Mouse (Mus musculus): ENCODE data around the gene Pip5k1b. TPM values are rescaled to one million over a fixed set of nuclear protein-coding genes. Genes with fewer than 3 reads are reported as not detected.
"Not testable (repeated sequence)": the region's sequence is repeated elsewhere in the genome, so short reads cannot be mapped to it uniquely, and the experiment has no call there.

The Pip5k1b gene
- polyA plus RNA-seq, 1 experiment from 2014 or later: 0.34 TPM

DNA sequence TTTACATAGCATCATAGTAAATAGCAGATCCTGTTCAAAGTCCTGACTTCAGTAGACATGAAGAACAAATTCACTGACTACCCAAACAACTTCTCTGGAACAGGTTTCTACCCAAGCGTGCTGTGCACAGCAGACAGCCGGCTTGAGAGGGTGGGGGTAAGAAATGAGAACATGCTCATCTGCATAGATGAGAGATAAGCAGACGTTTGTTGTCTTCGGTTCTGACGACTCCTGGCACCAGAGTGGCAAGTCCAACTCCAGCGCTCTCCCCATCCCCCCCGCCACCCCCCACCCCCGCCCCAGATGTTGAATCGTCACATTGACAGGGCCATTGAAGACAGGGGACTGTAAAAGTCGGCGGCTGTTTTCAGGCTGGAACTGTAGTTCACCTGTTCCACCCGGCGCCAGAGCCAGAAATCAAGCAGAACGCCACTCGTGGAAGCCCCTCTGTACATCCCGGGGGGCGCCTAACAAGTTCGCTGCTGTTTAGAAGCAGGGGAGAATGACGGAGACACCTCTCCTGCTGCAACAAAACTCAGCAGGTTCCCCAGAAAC, 684 bp downstream of the Pip5k1b start:
- Histone ChIP-seq H3K36me3 (no peaks in the 10 kb centered on the region), H3K27ac (no peak overlapping the region), H3K4me3 (peak overlapping the region; percentile 79), H3K4me1 (peaks cover 24% of the 10 kb centered on the region), H3K9me3 (no peaks in the 10 kb centered on the region), H3K4me2 (peak overlapping the region; percentile 95), H3K27me3 (peaks cover 55% of the 10 kb centered on the region), H3K9ac (peak overlapping the region; percentile 78)
- no peak for ATAC-seq (ENCODE audit: insufficient number of reproducible peaks, insufficient read depth, low FRiP score, low TSS enrichment, low read depth)
- WGBS: under 1% methylated on average over 19 of the region's 19 CpGs

DNA sequence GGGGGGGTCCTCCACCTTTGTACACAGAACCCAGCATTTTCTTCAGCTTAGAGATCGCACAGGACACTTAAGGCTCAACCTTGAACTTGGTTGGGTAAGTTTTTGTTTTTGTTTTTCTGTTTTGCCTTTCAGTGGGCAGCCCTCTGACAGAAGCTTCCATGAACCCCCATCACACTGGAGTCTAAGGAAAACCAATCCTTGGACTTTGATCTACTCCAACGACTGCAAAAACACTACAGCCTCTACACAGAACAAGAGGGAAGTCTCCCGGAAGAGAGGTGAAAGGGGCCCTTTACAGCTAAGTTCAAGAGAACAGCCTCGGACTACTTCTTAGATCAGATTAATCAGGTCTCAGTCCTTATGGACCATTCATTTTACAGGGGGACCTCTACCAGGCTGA, 1.2 kb downstream of the Pip5k1b start:
- Histone ChIP-seq H3K9me3 (no peaks in the 10 kb centered on the region), H3K9ac (no peak overlapping the region), H3K27me3 (peaks cover 55% of the 10 kb centered on the region), H3K4me1 (peaks cover 24% of the 10 kb centered on the region), H3K4me3 (no peak overlapping the region), H3K36me3 (no peaks in the 10 kb centered on the region), H3K27ac (no peak overlapping the region), H3K4me2 (peak overlapping the region; percentile 95; the same call in 1 of the 2 replicates)
- 20% methylated on average over 4 of the region's 4 CpGs for WGBS
- ATAC-seq (ENCODE audit: insufficient number of reproducible peaks, insufficient read depth, low FRiP score, low TSS enrichment, low read depth): no peak

DNA sequence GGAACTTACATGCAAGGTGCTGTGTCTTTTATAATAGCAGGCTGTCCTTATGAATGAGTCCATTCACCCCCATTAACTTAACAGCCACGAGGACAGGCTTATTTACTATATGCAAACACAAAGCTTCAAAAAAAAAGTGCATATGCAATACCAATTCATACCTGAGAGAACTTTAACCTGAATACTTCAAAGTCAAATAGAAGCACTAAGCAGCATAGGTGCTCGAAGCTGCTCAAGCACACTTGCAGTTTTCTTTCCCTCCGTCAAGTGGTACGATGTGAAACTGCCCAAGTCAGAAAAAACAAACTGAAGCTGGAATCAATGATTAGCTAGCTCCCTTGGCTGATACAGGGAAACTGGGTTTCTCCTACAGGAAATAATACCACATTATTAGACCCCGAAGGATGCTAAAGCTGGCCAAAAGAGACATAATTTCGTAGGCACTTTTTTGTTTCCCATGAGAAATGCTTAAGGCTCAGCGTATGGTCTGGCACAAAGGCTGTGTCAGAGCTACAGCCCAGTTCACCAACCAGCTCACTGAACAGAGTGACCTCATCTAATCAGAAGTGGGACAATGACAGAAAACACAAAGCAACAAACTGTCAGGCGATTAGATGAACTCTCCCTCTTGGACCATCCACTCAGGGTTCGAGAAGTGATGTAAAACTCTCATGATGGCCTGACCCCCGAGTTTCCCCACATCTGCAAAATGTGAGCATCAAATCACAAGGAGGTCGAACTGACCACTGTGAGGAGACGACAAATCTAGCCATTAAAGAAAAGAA, 2.2 kb downstream of the Pip5k1b start:
- no peak overlapping the region for H3K4me3 ChIP-seq
- WGBS: 72% methylated on average over 12 of the region's 12 CpGs
- no peaks in the 10 kb centered on the region for H3K36me3 ChIP-seq
- H3K27me3 ChIP-seq: peaks cover 52% of the 10 kb centered on the region
- no peak overlapping the region for H3K27ac ChIP-seq
- ATAC-seq (ENCODE audit: insufficient number of reproducible peaks, insufficient read depth, low FRiP score, low TSS enrichment, low read depth): no peak
- peaks cover 24% of the 10 kb centered on the region for H3K4me1 ChIP-seq
- peaks cover 3% of the 10 kb centered on the region; the same call in 1 of the 2 replicates for H3K9me3 ChIP-seq
- H3K9ac ChIP-seq: no peak overlapping the region
- no peak overlapping the region for H3K4me2 ChIP-seq

DNA sequence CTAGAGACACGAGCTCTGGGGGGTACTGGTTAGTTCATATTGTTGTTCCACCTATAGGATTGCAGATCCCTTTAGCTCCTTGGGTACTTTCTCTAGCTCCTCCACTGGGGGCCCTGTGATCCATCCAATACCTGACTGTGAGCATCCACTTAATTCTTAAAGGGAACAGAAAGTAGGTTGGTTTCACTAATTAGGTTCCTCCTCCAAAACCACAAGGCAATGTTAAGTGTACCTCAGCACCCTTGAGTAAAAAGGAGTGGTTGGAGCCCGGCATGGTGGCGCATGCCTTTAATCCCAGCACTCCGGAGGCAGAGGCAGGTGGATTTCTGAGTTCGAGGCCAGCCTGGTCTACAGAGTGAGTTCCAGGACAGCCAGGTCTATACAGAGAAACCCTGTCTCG, 3.0 kb downstream of the Pip5k1b start:
- Histone ChIP-seq H3K4me1 (peaks cover 23% of the 10 kb centered on the region), H3K27me3 (peaks cover 47% of the 10 kb centered on the region)
- H3K27ac ChIP-seq; ATAC-seq (ENCODE audit: insufficient number of reproducible peaks, insufficient read depth, low FRiP score, low TSS enrichment, low read depth); H3K9me3 ChIP-seq; H3K36me3 ChIP-seq; H3K4me3 ChIP-seq; H3K9ac ChIP-seq; H3K4me2 ChIP-seq: not testable (repeated sequence)
- WGBS: 82% methylated on average over 6 of the region's 6 CpGs

DNA sequence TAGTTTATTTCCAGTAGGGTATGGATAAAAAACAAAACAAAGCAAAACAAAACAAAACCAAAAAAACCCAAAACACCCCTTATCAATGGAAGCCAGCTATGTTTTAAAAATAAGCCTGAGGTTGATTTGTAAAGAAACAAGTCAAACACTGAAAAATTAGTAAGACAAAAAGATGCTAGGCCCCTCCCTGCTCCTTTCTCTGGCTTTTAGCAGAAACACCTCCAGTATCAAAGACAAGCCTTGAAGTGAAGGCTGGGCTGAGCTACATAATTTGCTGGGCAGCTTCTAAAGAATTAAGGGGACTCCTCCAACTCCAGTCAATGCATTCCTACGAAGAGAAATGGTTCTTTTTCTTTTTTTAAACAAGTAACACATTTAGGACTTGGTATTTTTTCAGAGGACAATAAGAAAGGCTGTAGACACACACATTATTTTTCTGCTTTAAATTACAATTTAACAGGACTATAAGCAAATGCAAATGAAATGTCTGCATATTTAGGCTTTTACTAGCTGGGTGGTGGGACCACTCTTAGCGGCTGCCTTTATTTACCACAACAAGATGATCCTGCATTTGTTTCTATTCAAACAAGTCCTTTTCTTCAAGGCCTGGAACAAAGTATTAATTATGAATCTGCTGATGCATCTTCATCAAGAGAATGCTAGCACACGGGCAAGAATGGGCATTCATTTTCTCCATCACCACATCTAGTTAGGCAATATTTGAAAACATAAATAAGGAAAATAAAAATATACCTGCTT, 4.3 kb downstream of the Pip5k1b start:
- Histone ChIP-seq H3K4me2 (no peak overlapping the region), H3K27me3 (peaks cover 34% of the 10 kb centered on the region), H3K27ac (no peak overlapping the region), H3K36me3 (no peaks in the 10 kb centered on the region), H3K9ac (no peak overlapping the region), H3K4me1 (peaks cover 10% of the 10 kb centered on the region), H3K4me3 (no peak overlapping the region), H3K9me3 (peaks cover 10% of the 10 kb centered on the region)
- WGBS: 54% methylated on average over 3 of the region's 3 CpGs
- ATAC-seq (ENCODE audit: insufficient number of reproducible peaks, insufficient read depth, low FRiP score, low TSS enrichment, low read depth): no peak

DNA sequence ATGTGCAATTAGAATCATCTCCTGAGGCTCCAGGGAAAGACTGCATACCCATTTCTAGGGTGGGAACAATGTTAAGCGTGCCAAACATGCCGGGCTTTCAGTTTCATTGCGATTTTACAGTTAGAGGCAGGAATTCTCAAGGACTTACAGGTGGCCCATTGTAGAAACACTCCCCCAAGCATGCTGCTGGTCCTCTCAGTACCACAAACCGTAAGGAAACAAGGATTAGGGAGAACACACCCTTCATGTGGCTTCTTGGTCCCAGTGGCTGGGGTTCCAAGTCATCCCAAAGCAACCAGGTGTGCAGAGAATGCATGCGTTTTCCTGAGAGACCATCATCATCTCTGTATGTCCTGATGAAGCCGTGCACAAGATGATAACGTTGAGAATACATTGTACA, 4.9 kb downstream of the Pip5k1b start:
- no peak for ATAC-seq (ENCODE audit: insufficient number of reproducible peaks, insufficient read depth, low FRiP score, low TSS enrichment, low read depth)
- H3K4me2 ChIP-seq: no peak overlapping the region
- H3K27ac ChIP-seq: no peak overlapping the region
- no peaks in the 10 kb centered on the region for H3K36me3 ChIP-seq
- H3K4me3 ChIP-seq: no peak overlapping the region
- H3K9me3 ChIP-seq: peaks cover 10% of the 10 kb centered on the region
- no peak overlapping the region for H3K9ac ChIP-seq
- H3K27me3 ChIP-seq: peaks cover 30% of the 10 kb centered on the region
- WGBS: 71% methylated on average over 7 of the region's 7 CpGs
- peaks cover 8% of the 10 kb centered on the region for H3K4me1 ChIP-seq

DNA sequence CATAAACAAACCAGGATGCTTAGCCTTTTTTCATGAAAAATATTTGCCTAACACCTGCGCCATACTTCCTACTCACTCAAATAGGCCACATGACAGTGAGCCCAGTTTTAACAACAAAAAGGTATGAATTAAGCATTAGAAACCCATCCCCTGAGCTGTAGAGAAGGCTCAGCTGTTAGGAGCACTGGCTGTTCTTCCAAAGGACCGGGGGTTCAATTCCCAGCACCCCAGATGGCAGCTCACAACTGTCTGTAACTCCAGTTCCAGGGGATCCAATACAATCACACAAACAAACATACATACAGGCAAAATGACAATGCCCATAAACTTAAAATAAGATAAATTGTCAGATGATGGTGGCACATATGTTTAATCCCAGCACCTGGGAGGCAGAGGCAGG, 5.7 kb downstream of the Pip5k1b start:
- peaks cover 10% of the 10 kb centered on the region for H3K9me3 ChIP-seq
- H3K4me2 ChIP-seq: no peak overlapping the region
- H3K4me1 ChIP-seq: peaks cover 3% of the 10 kb centered on the region; the same call in 1 of the 2 replicates
- ATAC-seq (ENCODE audit: insufficient number of reproducible peaks, insufficient read depth, low FRiP score, low TSS enrichment, low read depth): no peak
- WGBS: 93% methylated on average over 2 of the region's 2 CpGs
- H3K36me3 ChIP-seq: no peaks in the 10 kb centered on the region
- H3K27ac ChIP-seq: no peak overlapping the region
- H3K4me3 ChIP-seq: no peak overlapping the region
- H3K9ac ChIP-seq: no peak overlapping the region
- H3K27me3 ChIP-seq: peaks cover 22% of the 10 kb centered on the region

DNA sequence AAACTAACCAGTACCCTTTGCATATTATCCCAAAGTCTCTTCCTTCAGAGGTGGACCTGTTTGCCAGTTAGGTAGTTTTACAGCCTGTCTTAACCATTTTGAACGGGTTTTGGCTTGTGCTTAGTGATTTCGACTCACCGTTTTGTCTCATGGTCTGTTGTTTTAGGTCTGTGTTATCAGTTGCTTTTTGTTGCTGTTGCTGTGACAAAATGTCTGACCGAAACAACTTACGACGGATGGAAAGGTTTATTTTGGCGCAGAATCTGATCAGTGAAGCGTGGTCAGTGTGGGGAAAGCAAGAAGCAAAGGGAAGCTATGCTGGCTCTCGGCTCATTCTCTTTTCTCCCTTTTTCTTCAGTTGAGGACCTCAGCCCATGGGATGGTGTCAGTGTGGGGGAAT, 7.3 kb downstream of the Pip5k1b start:
- no peak overlapping the region for H3K27ac ChIP-seq
- peaks cover 10% of the 10 kb centered on the region for H3K9me3 ChIP-seq
- no peak overlapping the region for H3K4me3 ChIP-seq
- 93% methylated on average over 9 of the region's 9 CpGs for WGBS
- H3K27me3 ChIP-seq: peaks cover 5% of the 10 kb centered on the region
- no peak for ATAC-seq (ENCODE audit: insufficient number of reproducible peaks, insufficient read depth, low FRiP score, low TSS enrichment, low read depth)
- H3K4me1 ChIP-seq: no peaks in the 10 kb centered on the region
- no peak overlapping the region for H3K4me2 ChIP-seq
- no peak overlapping the region for H3K9ac ChIP-seq
- no peaks in the 10 kb centered on the region for H3K36me3 ChIP-seq

DNA sequence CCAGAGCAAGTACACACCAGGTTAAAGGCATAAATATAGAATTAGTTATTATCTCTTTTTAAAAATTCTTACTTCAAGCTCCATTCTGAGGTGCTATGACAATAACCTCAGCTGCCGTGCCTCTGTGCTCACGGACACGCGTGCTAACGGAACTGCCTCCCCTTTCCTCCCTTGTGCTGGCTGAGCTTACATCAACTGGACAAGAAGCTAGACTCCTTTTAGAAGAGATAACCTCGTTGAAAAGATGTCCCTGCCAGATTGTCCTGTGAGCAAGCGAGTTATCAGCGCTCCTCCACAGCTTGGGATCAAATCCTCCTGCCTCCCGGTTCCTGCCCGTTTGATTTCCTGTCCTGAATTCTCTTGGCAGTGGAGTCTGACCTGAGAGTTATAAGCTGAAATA, 9.5 kb downstream of the Pip5k1b start:
- no peaks in the 10 kb centered on the region for H3K36me3 ChIP-seq
- H3K9ac ChIP-seq: no peak overlapping the region
- peaks cover 10% of the 10 kb centered on the region for H3K9me3 ChIP-seq
- no peak overlapping the region for H3K27ac ChIP-seq
- H3K4me1 ChIP-seq: no peaks in the 10 kb centered on the region
- H3K27me3 ChIP-seq: no peaks in the 10 kb centered on the region
- WGBS: 89% methylated on average over 10 of the region's 10 CpGs
- no peak overlapping the region for H3K4me2 ChIP-seq
- no peak for ATAC-seq (ENCODE audit: insufficient number of reproducible peaks, insufficient read depth, low FRiP score, low TSS enrichment, low read depth)
- H3K4me3 ChIP-seq: no peak overlapping the region

DNA sequence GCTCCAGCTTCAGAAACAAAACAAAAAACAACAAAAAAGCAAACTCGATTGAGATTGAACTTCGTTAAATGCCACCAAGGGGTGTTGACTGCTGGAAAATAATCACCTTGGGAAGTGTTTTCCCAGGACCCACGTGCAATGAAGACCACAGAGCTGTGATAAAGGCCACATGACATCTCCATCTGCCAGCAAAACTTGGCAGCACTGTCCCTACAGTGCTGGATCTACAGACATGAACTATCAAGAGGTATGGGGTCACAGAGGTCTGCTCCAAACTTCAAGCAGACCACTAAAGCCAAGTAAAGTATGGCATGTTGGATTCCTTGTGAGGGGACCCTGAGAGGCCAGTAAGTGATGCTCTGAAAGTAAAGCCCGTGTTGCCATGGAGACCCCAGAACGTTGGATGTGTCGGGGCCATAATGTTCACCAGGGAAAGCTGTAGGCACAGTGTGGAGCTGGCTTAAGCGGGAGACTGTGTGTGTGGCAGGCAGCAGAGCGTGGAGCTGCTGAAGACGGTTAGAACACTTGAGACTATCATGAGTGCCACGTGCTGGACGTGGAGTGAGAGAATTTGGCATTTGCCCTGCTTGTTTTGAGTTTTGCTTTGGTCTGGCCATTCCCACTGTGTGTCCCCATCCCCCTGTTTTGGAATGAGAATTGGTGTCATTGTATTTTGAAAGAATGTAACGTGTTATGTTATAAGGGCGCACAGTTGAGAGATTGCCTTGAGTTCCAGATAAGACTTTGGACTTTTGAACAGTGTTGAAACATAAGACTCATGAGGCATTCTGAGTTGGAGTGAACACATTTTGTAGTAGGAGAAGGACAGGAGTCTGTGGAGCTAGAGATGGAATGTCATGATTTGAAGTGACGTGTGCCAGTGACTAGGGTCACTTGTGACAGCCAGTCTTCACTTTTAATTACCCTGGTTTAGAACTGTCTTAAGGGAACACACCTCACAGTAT, 12.0 kb downstream of the Pip5k1b start:
- H3K9me3 ChIP-seq: peaks cover 9% of the 10 kb centered on the region
- H3K36me3 ChIP-seq: no peaks in the 10 kb centered on the region
- H3K4me1 ChIP-seq: no peaks in the 10 kb centered on the region
- H3K4me3 ChIP-seq: no peak overlapping the region
- H3K4me2 ChIP-seq: no peak overlapping the region
- H3K27me3 ChIP-seq: no peaks in the 10 kb centered on the region
- no peak overlapping the region for H3K9ac ChIP-seq
- H3K27ac ChIP-seq: no peak overlapping the region
- WGBS: 84% methylated on average over 14 of the region's 14 CpGs
- no peak for ATAC-seq (ENCODE audit: insufficient number of reproducible peaks, insufficient read depth, low FRiP score, low TSS enrichment, low read depth)

DNA sequence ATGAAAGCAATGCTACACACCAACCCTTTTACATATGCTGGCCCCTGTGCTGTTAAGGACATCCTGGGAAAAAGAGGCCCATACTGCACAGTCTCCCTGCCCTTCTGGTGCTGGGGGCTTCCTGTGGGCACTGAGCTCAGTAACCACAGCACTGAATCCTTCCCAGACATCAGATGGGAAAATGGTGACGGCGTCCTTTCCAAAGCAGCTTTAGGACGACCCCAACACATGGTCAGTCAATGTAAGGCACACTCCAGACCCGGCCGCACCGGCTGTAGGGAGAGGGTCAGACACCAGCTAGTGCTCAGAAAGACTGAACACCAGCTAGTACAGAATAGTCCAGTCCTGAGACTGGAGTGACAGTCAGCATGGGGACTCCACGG, 13.4 kb downstream of the Pip5k1b start:
- Histone ChIP-seq H3K27me3 (no peaks in the 10 kb centered on the region), H3K4me1 (peaks cover 3% of the 10 kb centered on the region; the same call in 1 of the 2 replicates), H3K9me3 (no peaks in the 10 kb centered on the region), H3K4me2 (no peak overlapping the region), H3K4me3 (no peak overlapping the region), H3K9ac (no peak overlapping the region), H3K36me3 (no peaks in the 10 kb centered on the region), H3K27ac (no peak overlapping the region; the same call in 1 of the 2 replicates)
- WGBS: 91% methylated on average over 7 of the region's 7 CpGs
- ATAC-seq (ENCODE audit: insufficient number of reproducible peaks, insufficient read depth, low FRiP score, low TSS enrichment, low read depth): no peak
